ENCODE assay signal across 8 mouse cellular contexts in the genomic region with DNA sequence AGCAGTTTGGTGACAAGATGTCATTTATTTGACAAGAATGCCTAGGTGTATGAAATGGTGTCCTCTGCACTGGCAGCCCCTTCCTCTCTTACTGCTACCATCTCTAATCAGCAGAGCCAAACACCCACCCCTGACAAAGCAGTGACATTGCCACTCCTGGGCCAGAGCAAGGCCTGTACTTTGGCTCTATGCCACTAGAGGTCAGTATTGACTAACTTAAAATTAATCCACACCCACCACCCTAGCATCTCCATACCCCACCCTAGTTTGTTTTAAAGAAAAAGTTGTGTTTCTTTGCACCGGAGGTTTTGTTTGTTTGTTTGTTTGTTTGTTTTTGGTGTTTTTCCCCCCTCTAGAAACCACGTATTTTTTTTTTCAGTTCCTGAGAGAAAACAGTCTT.
A peak's percentile ranks its signal among the peaks of the same experiment; 100 is the strongest.
DNase-seq lines count a peak whose midpoint lies in the region; ATAC-seq and TF ChIP-seq lines count a peak whose summit lies in the region.

No protein-coding gene starts in this region.

- no peaks in the 10 kb centered on the region for H3K27me3 ChIP-seq in testis, adult 2 months (ENCODE audit: control insufficient read depth, insufficient read depth, low read length)
- H3K27me3 ChIP-seq in lung, embryonic 15.5 days: no peaks in the 10 kb centered on the region

- WGBS in lung, embryonic 15.5 days: 0% methylated on average over 2 of the region's 2 CpGs

- no peak overlapping the region for H3K9ac ChIP-seq in lung, embryonic 15.5 days

- DNase-seq in testis, postnatal 14 days (ENCODE audit: low spot score): no peak
- DNase-seq in cerebellum, adult 9-10 months: peak; percentile 27
- peak; percentile 49 to 68 for DNase-seq in frontal cortex, postnatal 36 days (ENCODE audit: low spot score in 2 of 2)
- peak; percentile 54 for DNase-seq in kidney, postnatal 14 days
- peak; percentile 31 for DNase-seq in right cerebral cortex, adult 18-20 months
- DNase-seq in spleen, adult 12 weeks (ENCODE audit: low spot score): no peak

- no peak overlapping the region for H3K4me2 ChIP-seq in lung, embryonic 15.5 days

- no peaks in the 10 kb centered on the region for H3K36me3 ChIP-seq in testis, adult 2 months (ENCODE audit: control insufficient read depth, insufficient read depth, low read length)
- no peaks in the 10 kb centered on the region for H3K36me3 ChIP-seq in lung, embryonic 15.5 days

- H3K9me3 ChIP-seq in lung, embryonic 15.5 days: no peaks in the 10 kb centered on the region

- no peak overlapping the region for H3K27ac ChIP-seq in testis, adult 2 months (ENCODE audit: control insufficient read depth, insufficient read depth, low read depth, low read length)
- H3K27ac ChIP-seq in lung, embryonic 15.5 days: no peak overlapping the region

- TF ChIP-seq CTCF in testis, adult 2 months (IDR thresholded peaks at IDR 0.05; ENCODE audit: control insufficient read depth, insufficient read depth, insufficient replicate concordance, low read depth, low read length): peak; percentile 39; the same call in 1 of the 2 replicates

- H3K4me3 ChIP-seq in testis, adult 2 months (ENCODE audit: control insufficient read depth, low read depth, low read length): no peak overlapping the region
- no peak overlapping the region for H3K4me3 ChIP-seq in lung, embryonic 15.5 days

- H3K4me1 ChIP-seq in testis, adult 2 months (ENCODE audit: control insufficient read depth, insufficient read depth, low read length): no peaks in the 10 kb centered on the region
- no peaks in the 10 kb centered on the region for H3K4me1 ChIP-seq in lung, embryonic 15.5 days

- TF ChIP-seq POLR2A in testis, adult 2 months (IDR thresholded peaks at IDR 0.05; ENCODE audit: control insufficient read depth, low read depth, low read length): no peak

- ATAC-seq in lung, embryonic 15.5 days (ENCODE audit: borderline replicate concordance, extremely low read depth, low FRiP score, low TSS enrichment): peak; percentile 65; the same call in 1 of the 2 replicates

Comparison
In these comparisons a context has a peak if more than half of its experiments do, and no peak if none do; other contexts are left out.
1. DNase-seq: peak in cerebellum, adult 9-10 months (single experiment), frontal cortex, postnatal 36 days (2 of 2), kidney, postnatal 14 days (single experiment) and right cerebral cortex, adult 18-20 months (single experiment); none in testis, postnatal 14 days (single experiment) and spleen, adult 12 weeks (single experiment).